Mouse (Mus musculus) CD8-positive naive resting alpha-beta T cell, adult 2 months (primary cell): ENCODE measurements around the gene Myo1d.

Experiments used
- DNase-seq, 2 experiments: peaks; one replicate each; pipeline ENCODE4 v3.0.0; 2022; ENCODE audit warnings: low read depth in 2 of 2, low spot score in 2 of 2

The Myo1d gene

DNA sequence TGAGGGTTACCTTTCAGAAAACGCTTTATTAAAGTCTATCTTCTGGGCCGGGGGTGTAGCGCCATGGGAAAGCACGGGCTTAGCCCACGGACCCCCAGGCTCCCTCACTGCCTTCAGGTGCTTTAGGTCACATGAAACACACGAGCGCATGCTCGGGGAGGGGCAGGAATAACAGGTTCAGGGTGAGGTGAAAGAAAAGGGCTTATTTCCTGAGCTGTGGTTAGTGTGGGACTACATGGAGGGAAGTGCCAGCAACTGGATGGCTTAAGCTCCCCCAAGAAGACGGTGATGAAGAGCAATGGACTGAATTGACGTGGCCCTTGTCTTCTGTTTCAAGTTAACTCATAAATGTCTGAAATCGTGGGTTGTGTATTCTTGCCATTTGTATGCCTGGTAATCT is 226.8 kb downstream of the Myo1d start:
- DNase-seq, result no peak

DNA sequence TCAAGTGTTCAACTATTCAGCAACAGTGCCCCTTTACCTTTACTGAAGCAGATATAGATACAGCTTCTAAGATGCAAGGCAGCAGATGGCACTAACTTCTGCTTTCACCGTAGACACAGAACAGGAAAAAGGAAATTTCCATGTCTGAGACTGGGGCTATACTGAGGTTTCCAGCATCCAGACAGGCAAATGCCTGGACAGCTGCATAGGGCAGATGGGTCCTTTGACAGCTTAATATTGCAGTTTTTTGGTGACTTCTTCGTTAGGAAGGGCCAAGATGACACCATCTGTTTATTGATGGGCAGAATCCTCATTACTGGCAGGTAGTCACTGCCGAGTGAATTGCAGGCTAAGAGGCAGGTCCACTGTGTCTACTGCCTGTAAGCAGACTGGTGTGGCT is 228.2 kb downstream of the Myo1d start:
- DNase-seq, result no peak

DNA sequence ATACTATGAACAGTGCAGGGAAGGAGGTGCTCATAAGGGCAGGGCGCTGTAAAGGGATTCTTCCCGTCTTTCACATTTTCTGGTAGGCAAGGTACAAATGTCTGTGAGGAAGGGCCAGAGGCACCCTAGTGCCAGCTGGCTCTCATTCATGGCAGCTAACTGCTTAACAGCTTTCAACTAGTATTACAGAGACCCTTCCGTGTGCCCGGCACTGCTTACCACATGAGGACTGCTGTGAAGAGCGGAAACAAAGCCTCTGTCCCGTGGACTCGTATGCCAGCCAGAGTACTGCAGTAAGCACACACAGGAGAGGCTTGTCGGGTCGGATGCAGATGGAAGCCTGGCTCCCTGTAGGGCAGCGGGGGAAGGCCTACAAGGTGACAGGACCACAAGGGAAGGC is 229.6 kb downstream of the Myo1d start:
- no peak for DNase-seq

DNA sequence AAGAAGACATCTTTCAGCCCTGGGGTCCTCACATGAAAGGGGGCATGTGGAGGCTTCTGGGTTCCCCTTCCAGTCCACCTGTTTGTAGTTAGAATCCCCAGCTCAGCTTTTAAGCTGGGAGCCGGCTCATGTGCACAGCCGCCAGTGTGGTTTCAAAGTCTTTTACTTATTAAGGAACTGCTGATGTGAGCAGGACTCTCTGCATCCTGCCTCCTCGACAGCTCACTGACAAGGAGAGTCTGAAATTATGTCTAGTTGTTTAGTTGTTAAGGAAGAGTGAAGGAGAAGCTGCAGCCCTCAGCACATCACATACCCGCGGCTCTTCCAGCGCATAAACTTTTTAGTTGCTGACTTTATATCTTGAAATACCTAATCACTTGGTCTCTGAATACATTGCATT is 230.0 kb downstream of the Myo1d start:
- no peak for DNase-seq

DNA sequence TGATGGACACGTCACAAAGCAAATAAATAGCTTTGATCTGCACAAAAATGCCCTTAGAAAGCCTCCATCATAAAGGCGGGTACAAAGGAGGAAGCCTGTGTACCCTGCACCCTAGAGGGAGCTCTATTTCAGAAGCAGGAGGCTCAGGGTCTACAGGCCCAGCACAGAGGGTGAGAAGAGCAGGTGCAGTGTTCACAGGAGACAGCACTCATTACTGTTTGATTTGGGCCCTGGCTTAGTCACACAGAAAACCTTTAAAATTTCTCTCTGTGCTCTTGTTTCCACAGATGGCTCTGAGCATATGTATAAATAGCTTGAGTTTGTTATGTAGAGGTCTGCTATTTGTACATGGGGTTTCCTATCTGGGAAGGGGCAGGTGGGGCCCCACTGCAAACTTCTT is 233.6 kb downstream of the Myo1d start:
- DNase-seq, result no peak

DNA sequence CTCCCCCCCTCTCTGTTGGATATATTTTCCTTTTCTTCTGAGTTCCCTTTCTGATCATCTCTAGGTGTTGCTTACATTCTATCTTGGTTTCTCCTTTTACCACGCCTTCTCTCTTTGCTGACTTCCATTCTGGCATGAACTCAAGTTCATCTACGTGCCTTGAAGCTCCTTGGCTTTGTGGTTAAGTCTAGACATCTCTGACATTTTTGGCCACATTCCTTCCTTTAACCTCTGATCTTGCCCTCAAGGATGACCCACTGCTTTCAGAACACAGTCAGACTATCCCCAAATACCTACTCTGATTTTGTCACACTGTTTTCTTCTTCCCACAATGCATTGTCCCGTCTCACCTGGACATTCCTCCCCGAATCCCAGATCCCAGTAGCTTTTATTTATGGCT is 240.8 kb downstream of the Myo1d start:
- no peak for DNase-seq

DNA sequence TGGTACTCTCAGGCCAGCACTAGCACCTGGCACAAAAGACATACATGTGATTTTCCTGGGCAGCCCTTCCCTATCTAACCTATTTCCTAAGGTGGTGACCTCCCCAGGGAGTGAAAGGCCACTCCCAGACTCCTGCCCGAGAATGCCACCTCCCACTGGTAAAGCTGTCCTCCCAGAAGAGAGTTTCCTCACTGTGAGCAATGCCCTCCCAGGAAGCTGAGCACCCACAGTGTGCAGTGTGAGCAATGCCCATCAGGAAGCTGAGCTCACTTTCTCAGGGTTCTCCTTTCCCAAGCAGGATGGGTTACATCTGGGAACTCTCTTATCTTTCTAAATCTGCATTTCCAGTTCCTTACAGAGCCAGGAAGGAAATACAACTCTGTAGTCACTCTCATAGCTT is 246.9 kb downstream of the Myo1d start:
- DNase-seq, result no peak

DNA sequence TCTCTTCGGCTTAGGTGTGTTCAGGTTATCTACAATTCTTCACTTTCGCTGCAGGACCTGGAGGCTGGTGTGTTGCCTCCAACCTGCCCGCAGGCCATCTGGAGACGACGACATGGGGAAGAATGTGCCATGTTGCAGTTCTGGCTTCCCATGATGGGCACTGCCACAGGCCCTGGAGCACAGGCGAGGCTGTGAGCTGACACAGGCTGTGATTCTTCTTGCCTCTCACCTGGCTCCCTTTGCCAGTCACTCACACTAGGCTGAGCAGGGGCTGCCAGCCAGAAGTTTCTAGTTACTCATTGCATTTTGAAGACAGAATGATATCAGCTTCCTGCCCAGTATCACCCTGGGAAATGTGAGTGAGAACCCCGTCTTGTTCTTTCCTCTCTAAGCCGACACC is 250.7 kb downstream of the Myo1d start:
- no peak for DNase-seq

DNA sequence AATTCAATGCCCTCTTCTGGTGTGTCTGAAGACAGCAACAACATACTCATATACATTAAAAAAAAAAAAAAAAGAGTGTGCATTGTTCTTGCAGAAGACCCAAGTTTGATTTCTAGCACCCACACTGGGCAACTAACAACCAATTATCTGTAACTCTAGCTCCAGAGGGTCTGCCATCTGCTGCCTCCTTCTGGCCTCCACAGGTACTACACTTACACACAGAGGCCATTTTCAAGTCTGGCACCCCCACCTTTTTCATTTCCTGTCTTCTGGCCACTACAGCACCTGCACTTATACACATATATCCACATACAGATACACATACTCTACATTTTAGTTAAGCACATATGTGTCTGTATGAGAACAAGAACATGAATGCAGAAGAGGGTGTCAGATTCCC is 252.1 kb downstream of the Myo1d start:
- DNase-seq, result peak in 1 of 2 experiments; percentile 21

DNA sequence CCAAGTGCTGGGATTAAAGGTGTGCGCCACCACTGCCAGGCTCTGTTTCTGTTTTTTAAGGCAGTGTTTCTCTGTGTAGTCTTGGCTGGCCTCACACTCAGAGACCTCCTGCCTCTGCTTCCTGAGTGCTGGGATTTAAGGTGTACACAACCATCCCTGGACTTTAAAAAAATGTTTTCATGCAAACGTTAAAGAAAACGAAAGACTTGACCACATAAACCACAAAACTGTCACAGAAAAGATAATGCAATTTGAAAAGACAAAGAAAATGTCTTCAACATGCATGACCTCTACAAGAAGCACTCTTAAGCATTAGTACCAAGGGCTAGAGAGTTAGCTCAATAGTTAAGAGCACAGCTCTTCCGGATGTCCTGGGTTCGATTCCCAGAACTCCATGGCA is 255.6 kb downstream of the Myo1d start:
- no peak for DNase-seq

DNA sequence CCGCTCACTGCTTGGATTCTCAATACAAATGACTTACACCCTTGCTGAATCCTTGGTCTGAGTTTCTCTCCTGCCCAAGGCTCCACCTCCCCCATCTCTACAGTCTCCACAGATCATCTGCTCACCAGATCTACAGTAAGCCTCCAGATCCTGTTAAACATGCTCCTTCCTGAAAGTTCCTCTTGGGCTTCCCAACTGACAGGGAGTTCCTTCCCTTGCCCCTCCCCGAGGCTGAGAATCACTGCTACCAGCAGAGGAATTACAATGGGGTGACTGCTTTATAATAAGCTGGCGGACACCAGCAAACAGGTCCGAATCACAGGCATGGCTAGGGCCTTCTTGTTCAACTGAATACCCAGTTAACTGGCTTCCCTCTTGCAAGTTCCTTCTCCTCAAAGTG is 256.4 kb downstream of the Myo1d start:
- DNase-seq, result no peak

DNA sequence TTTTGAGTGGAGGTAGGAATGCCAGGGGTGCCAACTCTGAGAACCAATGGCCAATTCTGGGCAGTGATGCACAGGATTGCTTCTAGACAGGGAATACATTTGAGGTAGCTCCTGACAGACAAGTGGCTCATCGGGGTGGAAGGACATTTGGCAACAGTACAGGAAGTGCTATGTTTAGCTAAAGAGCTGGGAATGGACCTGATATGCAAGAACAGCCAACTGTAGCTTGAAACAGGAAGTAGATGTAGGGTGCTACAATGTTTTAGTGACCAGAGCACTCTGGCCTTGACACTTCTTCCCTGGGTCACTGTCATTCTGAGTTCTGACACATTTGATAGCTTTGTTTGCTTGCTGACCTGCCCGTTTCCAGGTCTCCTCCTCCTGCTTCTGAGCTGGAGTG is 257.0 kb downstream of the Myo1d start:
- no peak for DNase-seq

DNA sequence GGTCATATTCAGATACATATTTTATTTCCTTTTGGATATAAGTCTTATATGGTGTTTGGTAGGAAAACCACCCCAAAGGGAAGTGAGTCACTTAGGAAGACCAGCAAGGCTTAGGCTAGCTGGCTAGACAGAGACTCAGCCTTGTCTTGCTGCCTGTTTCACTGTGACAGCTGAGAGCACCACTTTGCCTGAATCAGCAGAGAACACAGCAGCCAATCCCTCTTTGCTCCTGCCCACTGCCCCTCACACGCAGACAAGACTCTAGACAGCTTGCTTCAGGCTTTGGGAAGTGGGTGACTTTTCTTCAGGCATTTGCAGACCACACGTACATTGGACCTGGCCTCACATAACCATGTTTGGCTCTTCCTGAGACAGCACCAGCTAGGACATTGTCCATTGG is 258.7 kb downstream of the Myo1d start:
- no peak for DNase-seq

DNA sequence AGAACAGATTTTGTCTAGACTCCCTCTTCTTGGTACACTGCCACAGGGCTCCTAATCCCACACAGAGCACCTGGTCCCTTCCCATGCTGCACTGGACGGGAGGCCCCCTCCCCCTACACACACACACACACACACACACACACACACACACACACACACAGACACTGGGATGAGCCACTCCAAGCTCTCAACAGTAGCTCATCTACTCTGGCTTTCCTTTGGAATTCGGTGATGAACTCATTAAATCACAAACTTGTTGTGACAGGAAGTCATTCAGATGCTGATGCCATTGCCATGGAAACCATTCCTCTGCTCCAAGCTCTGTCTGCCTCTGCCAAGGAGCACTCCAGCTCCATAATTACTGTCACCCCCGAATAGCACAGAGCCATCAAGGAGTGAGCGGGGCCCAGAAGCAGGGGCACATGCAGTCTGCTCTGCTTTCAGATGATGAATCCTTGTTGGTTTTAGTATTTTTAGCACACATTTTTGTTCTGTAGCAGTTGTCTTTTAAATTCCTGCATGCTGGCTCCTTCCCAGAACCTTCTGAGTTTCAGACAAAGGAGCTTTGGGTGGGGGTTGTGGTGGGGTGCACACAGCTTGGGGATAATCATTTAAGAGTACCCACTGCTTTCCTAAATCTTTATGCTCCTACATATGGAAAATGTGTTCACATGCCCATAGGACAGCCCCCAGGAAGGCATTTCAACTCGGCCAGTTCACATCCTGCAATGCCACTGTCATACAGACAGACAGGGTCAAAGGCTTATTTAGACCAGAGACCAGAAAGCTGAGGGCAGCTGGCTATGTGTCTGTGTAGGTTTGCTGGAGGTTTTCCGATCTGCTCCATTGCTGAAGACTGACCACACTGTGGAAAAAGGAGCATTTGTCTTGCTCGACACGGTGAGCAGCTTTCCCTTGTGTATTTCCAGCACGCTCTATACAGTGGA is 261.1 kb downstream of the Myo1d start:
- no peak for DNase-seq

DNA sequence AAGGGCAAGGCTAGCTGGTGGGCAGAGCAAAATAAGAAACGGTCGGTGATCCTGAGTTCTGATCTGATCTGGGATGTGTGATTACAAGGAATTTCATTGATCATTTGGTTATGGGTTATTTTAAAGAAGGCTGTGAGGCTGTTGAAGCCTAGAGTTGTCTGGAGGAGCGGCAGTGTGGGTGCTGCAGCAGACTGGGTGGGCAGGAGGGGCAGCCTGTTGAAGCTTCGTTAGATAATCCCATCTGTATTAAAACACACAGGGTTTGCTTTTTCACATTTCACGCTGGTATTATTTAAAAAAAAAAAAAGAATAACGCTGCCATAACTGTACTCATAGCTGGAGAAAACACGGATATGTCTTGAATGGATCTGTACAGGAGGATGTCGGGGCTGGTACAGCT is 263.9 kb downstream of the Myo1d start:
- DNase-seq, result no peak

DNA sequence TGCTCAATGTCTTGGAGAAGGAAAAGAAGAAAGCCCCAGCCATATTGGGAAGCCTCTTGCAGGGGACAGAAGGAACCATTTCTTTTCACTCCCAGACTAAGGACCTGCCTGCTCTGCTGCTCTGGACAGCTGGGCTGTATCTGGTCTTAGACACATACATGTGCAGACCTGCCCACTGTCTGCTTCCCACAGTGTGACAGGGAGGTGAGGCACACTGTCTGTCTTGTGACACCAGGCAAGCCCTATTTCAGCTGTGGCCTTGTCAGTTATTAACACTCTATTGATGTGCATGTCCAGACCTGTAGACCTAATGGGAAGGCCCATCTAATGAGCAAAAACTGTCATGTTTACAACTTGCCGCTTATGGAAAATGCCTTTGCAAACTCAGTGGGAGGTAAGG is 264.5 kb downstream of the Myo1d start:
- no peak for DNase-seq

DNA sequence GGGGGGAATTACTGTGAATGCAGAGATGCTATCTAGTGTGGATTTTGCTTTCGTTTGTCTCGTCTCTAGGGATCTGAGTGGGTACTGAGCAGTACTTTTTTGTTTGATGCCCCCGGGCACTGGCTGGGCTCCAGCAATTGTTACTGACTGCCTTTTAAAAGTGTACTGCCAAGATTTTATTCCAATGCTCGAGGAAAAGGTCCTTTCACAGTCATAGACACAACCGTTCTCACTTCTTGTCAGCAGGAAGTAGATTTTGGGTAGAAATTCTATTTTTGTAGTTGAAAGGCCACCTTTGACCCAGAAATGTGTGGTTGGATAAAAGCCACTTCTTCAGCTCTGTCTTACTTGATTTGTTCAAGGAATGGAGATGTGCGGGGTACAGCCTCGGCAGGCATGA is 266.0 kb downstream of the Myo1d start:
- peak in 1 of 2 experiments; percentile 12 for DNase-seq

DNA sequence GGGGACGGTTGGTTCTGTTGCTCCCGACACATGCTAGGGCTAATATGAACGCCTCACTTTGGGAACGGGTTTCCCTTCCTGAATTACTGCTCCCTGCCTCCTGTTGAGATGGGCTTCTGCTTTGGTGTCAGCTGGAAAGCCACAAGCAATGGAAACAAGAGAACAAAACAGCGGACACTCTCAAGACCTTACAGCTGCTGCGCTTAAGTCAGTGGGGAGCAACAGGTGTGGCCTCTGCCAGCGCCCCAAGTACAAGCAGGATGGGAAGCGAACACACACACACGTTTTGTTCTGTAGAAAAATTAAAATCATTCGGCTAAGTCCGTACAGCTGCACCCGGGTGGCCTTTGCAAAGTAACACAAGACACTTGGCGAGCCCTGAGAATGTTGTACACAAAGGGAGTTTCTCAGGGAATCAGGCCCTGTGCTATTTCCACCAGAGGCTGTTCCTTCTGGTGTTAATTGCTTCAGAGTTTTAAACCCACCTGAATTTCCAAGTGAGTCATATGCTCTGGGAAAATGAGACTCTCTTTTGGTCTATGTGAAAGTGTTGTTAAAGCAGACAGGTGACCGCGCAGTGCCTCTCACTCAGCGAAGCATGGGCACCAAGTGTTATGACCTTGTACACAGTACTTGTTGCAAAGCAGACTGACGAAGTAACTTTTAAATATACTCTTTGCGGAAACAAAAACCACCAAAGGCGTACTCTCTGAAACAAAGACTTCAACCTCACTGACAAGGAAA is 267.3 kb downstream of the Myo1d start:
- no peak for DNase-seq

DNA sequence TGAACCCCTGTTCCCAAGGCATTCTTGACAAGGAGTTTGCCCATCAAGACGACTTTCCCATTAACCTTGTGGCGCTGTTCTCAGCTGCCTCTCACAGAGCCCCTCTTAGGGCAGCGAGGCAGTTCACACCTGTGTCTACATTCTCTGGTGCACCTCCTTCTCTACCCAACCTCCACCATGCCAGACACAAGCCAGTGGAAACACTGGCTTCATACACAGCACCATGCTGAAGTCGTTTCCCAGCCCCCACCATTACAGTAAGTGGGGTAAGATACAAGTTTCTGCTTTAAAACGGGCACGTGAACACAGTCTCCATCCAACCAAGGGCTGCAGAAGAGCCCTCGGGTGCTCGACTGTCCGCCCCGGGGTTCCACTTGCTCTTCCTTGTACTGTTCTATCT is 269.7 kb downstream of the Myo1d start:
- DNase-seq, result no peak

DNA sequence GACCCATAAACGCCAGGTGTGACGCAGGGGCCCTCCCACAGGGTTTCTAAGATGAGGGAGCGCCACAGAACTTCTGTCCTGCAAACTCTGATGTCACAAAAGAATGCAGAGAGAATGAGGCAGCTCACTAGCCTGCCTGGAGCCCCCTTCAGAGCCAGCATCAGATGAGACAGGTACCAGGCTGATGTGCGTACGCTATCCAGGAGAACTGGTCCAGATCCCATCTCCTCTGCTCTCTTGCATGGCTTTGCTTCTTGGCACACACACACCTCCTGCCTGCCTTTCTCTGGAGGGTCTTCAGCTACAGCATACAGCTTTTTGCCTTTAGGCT is 270.7 kb downstream of the Myo1d start:
- no peak for DNase-seq

DNA sequence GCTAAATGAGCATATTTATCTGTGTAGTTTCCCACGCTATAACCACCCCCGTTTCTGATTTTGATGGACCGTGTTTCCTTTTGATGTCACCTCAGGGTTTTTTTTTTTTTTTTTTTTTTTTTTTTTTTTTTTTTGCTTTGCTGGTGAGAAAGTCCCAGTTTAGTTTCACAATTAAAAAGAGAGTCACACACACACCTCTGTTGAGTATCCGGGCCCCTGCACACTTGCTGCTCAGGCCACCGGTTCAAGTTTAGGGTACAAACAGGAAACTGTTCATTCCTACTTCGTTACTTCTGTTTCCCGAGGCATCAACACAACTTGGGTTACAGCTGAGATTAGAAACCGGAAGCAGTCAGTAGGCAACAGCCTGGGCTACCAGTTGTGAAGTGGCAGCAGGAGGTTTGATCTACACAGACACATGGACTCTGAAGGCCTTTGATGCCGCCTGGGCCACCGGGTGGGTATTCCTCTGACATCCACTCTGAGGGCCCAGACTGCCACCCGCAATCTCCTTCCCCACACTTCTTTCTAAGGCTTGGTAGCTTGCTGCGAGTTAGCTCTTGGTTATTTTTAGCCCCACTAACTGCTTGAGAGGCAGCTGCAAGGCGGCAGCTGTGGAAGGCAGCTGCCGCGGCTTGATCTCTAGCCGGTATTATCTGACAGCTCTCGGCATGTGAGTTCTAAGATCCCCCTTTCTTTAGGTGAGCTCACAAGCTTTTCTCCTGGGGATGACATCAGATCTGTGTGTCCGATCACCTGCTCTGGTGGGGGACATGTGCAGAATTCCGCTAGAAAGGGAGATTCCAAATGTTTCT is 271.3 kb downstream of the Myo1d start:
- DNase-seq, result peak; percentile 60 to 70

DNA sequence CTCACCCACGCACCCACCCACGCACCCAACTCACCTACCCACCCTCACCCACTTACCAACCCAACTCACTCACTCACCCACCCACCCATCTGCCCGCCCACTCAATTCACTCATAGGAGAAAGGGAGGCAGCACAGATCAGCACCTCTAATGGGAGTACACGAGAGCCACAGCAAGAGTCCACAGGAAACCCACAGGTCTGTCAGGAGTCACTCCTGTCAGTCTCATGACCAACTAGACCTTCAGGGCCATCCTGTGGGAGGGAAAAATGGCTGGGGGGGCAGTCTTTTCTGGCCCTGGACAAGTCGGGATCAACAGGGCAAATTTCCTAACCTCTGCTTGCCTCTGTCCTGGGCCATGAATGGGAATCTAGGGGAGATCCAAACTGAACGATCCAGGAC is 272.0 kb downstream of the Myo1d start:
- DNase-seq, result no peak
